Comparison of ENCODE assay signal across 8 mouse cellular contexts in the genomic region with DNA sequence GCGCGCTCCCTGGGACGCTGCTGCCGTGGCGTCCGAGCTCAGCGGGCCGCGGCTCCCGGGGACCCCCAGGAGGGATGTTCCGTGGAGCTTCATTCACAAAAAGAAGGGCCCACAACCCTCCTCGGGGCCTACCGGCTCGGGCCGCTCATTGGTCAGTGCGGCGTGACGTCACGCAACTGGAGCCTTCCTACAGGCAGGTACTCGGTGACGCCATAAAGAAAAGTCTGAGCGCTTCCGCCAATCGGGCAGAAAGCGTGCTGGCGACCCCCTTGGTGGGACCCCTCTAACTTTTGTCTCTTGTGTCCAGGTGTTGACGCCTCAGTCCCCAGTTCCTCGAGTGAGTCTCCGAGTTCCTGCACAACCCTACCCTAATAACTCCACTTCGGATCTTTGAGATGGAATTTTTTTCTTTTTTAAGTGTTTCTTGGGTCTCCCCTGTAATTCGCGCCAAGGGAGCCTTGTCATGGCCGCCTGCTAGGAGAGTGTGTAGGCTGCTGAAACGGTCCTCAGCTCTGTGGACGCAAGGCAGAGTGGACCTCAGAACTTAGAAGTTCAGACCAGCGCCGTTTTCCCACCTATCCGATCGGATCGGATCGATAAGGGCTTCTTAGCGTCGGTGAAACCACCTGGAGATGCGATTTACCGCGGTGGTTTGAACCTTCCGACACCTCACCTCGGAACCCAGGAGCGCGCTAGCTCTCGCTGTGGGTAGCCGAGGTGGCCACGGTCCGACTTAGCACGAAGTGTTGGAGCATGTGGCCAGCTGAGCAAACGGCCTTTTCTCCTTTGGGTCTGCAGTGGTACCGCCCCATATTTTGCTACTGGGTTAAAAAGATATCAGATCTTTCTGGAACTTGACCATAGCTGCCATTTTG. TPM values are rescaled to one million over a fixed set of nuclear protein-coding genes. Genes with fewer than 3 reads are reported as not detected.
DNase-seq lines count a peak whose midpoint lies in the region; ATAC-seq and TF ChIP-seq lines count a peak whose summit lies in the region.

A gene (minus strand): TSS at position 412 of the 875 bp plus-strand sequence.

- H3K9ac ChIP-seq in heart, embryonic 16.5 days (ENCODE audit: low read length) = peak within 1 kb of the TSS; percentile 63
- peak within 1 kb of the TSS; percentile 56 for H3K9ac ChIP-seq in liver, embryonic 14.5 days (replicated peaks)
- H3K9ac ChIP-seq in stomach, embryonic 16.5 days (ENCODE audit: low read length) = peak within 1 kb of the TSS; percentile 86

- peak within 1 kb of the TSS; percentile 100 for H3K4me2 ChIP-seq in heart, embryonic 16.5 days (ENCODE audit: low read depth, low read length)
- H3K4me2 ChIP-seq in liver, embryonic 14.5 days (ENCODE audit: low read depth) = peak within 1 kb of the TSS; percentile 98
- peak within 1 kb of the TSS; percentile 99 for H3K4me2 ChIP-seq in stomach, embryonic 16.5 days (ENCODE audit: low read depth, low read length)

- peak; percentile 86 for ATAC-seq in heart, embryonic 16.5 days (replicated peaks; ENCODE audit: extremely low read depth, insufficient read depth, low FRiP score)
- ATAC-seq in liver, embryonic 14.5 days (ENCODE audit: insufficient read depth) = peak; percentile 87
- ATAC-seq in stomach, embryonic 16.5 days (ENCODE audit: insufficient read depth, low FRiP score) = peak; percentile 92

- no peaks in the 10 kb centered on the region for H3K27me3 ChIP-seq in heart, embryonic 16.5 days (ENCODE audit: control insufficient read depth, insufficient read depth, low read length)
- H3K27me3 ChIP-seq in liver, embryonic 14.5 days (ENCODE audit: control insufficient read depth, insufficient read depth, low read length) = peaks cover 32% of the 10 kb centered on the region
- H3K27me3 ChIP-seq in stomach, embryonic 16.5 days (ENCODE audit: control insufficient read depth, insufficient read depth, low read length) = no peaks in the 10 kb centered on the region; the same call in 1 of the 2 replicates

- TF ChIP-seq CTCF in embryonic fibroblast, embryonic 13.5 days (IDR thresholded peaks at IDR 0.05; ENCODE audit: borderline replicate concordance, insufficient read depth, low read length) = no peak
- no peak for TF ChIP-seq CTCF in liver, embryonic 14.5 days (IDR thresholded peaks at IDR 0.05; ENCODE audit: low read depth)

- no peaks in the 10 kb centered on the region for H3K9me3 ChIP-seq in heart, embryonic 16.5 days (replicated peaks; ENCODE audit: control insufficient read depth, low read length)
- H3K9me3 ChIP-seq in liver, embryonic 14.5 days (ENCODE audit: control insufficient read depth, low read length) = no peaks in the 10 kb centered on the region
- H3K9me3 ChIP-seq in stomach, embryonic 16.5 days (replicated peaks; ENCODE audit: control insufficient read depth, low read length) = no peaks in the 10 kb centered on the region

- H3K4me3 ChIP-seq in embryonic fibroblast, embryonic 13.5 days (ENCODE audit: insufficient read depth, low read length) = peak within 1 kb of the TSS; percentile 76
- peak within 1 kb of the TSS; percentile 72 for H3K4me3 ChIP-seq in heart, embryonic 16.5 days (ENCODE audit: low read length)
- H3K4me3 ChIP-seq in liver, embryonic 14.5 days (ENCODE audit: insufficient read depth in 1 of 2, low read depth in 2 of 2, low read length in 2 of 2) = peak within 1 kb of the TSS; percentile 66 to 69
- H3K4me3 ChIP-seq in stomach, embryonic 16.5 days (replicated peaks; ENCODE audit: low read length) = peak within 1 kb of the TSS; percentile 83

- peak; percentile 80 for DNase-seq in CD4-positive, CD25-positive, alpha-beta regulatory T cell, adult 2 months (ENCODE audit: low read depth, low spot score)
- DNase-seq in brain, adult 2 months (ENCODE audit: low read depth, low spot score) = peak; percentile 90
- DNase-seq in kidney, postnatal 14 days = peak; percentile 86
- peak; percentile 54 to 62 (median 56) for DNase-seq in liver, embryonic 14.5 days (ENCODE audit: low read depth in 3 of 3, low spot score in 3 of 3)
- DNase-seq in neural tube, embryonic 10.5 days (ENCODE audit: extremely low spot score, low spot score) = peak; percentile 97

- H3K36me3 ChIP-seq in heart, embryonic 16.5 days (ENCODE audit: control insufficient read depth, insufficient read depth) = no peaks in the 10 kb centered on the region
- H3K36me3 ChIP-seq in liver, embryonic 14.5 days (replicated peaks; ENCODE audit: control insufficient read depth, insufficient read depth, low read depth) = no peaks in the 10 kb centered on the region
- no peaks in the 10 kb centered on the region for H3K36me3 ChIP-seq in stomach, embryonic 16.5 days (ENCODE audit: control insufficient read depth, insufficient read depth, low read length)

- 1% methylated on average over 57 of the region's 57 CpGs for WGBS in heart, embryonic 16.5 days
- under 1% methylated on average over 57 of the region's 57 CpGs for WGBS in liver, embryonic 14.5 days (ENCODE audit: insufficient replicate concordance)
- WGBS in stomach, embryonic 16.5 days = under 1% methylated on average over 57 of the region's 57 CpGs

- H3K4me1 ChIP-seq in embryonic fibroblast, embryonic 13.5 days (ENCODE audit: control insufficient read depth, insufficient read depth, low read length) = no peaks in the 10 kb centered on the region
- peaks cover 7% of the 10 kb centered on the region; the same call in 1 of the 2 replicates for H3K4me1 ChIP-seq in heart, embryonic 16.5 days (ENCODE audit: control insufficient read depth, insufficient read depth, low read length)
- peaks cover 0 to 13% of the 10 kb centered on the region in 2 experiments; a peak in 2 of 4 replicates for H3K4me1 ChIP-seq in liver, embryonic 14.5 days (replicated peaks; ENCODE audit: control insufficient read depth in 2 of 2, insufficient read depth in 2 of 2, low read length in 1 of 2)
- no peaks in the 10 kb centered on the region for H3K4me1 ChIP-seq in stomach, embryonic 16.5 days (ENCODE audit: control insufficient read depth, insufficient read depth, low read length)

- TF ChIP-seq POLR2A in embryonic fibroblast, embryonic 13.5 days (IDR thresholded peaks at IDR 0.05; ENCODE audit: low read depth, low read length) = peak; percentile 36; the same call in 1 of the 2 replicates

- no peak for TF ChIP-seq EP300 in liver, embryonic 14.5 days (IDR thresholded peaks at IDR 0.05; ENCODE audit: low read depth)

- H3K27ac ChIP-seq in embryonic fibroblast, embryonic 13.5 days (ENCODE audit: insufficient read depth, low read length) = no peak within 1 kb of the TSS
- no peak within 1 kb of the TSS for H3K27ac ChIP-seq in heart, embryonic 16.5 days (ENCODE audit: low read length)
- H3K27ac ChIP-seq in liver, embryonic 14.5 days = no peak within 1 kb of the TSS
- H3K27ac ChIP-seq in stomach, embryonic 16.5 days (ENCODE audit: low read length) = peak within 1 kb of the TSS; percentile 47

RNA-seq across cellular contexts. Expression of the gene that starts here (rescaled TPM):
- polyA plus RNA-seq in embryonic fibroblast, embryonic 13.5 days (2011; ENCODE audit: insufficient read length, low read depth, missing spikeins) = 18.5 and 20.1 TPM in 2 replicates
- polyA plus RNA-seq in heart, embryonic 16.5 days (2015; fragmentation: Nextera tagmentation; extraction: Ambion mirVana) = 11.7 and 15.5 TPM in 2 replicates
- 3.4 and 4.1 TPM in 2 replicates for polyA plus RNA-seq in liver, embryonic 14.5 days (2012; rRNA removed)
- polyA plus RNA-seq in liver, embryonic 14.5 days (2014; fragmentation: Nextera tagmentation; extraction: Ambion mirVana) = 5.6 and 8.9 TPM in 2 replicates
- polyA plus RNA-seq in stomach, embryonic 16.5 days (2015; fragmentation: Nextera tagmentation; extraction: Ambion mirVana) = 25.2 and 28.9 TPM in 2 replicates
